ENCODE assay signal across 8 mouse cellular contexts in the genomic region with DNA sequence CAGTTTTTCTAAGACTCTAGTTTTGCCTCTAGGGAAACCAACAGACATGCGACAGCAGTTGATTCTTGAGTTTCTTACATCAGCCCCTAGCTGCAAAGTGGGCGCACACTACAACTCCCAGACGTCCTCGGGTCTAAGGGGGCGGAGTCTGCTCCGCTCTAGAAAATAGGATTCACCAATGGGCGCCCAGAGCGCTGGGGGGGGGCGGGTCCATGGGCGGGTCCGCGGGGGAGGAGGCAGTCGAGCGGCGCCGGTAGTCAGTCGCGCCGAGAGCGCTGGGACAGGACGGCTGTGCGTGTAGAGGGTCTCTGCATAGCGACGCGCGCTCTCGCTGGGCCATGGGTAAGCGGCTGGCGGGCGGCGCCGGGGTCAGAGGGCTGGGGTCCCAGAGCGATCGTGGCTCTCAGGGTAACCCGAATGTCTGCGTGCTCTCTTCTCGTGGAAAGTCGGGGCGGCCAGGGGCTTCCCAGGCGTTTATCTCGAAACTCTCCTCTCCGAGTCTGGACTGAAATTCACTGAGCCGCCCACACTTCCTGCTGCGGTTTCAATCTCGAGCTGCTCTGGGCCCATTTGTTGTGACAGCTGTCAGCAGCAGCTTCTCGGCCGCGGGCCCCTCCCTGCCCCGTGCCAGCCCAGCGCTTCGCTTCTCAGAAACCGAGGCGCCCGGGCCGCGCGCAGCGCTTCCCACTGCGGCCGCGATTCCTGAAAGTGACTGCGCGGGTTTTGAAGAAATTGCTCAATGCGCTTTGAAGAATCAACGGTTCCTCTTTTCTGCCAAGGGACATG. TPM values are rescaled to one million over a fixed set of nuclear protein-coding genes. Genes with fewer than 3 reads are reported as not detected.
A peak's percentile ranks its signal among the peaks of the same experiment; 100 is the strongest.
DNase-seq lines count a peak whose midpoint lies in the region; ATAC-seq and TF ChIP-seq lines count a peak whose summit lies in the region.

Gene Arid5a (plus strand): TSS at position 239 of the 786 bp plus-strand sequence.

- WGBS in forebrain, embryonic 15.5 days, result under 1% methylated on average over 58 of the region's 65 CpGs
- under 1% methylated on average over 65 of the region's 65 CpGs for WGBS in lung, embryonic 14.5 days
- WGBS in olfactory bulb, adult 2 months, result under 1% methylated on average over 65 of the region's 65 CpGs
- under 1% methylated on average over 65 of the region's 65 CpGs for WGBS in thymus, adult 2 months

- TF ChIP-seq POLR2A in olfactory bulb, adult 2 months (IDR thresholded peaks at IDR 0.05; ENCODE audit: insufficient read depth, low read depth, low read length), result peak; percentile 100
- TF ChIP-seq POLR2A in thymus, adult 2 months (IDR thresholded peaks at IDR 0.05; ENCODE audit: control insufficient read depth, extremely low read depth, insufficient read depth, low read length, poor library complexity), result peak; percentile 100

- peak within 1 kb of the TSS; percentile 74 for H3K4me3 ChIP-seq in forebrain, embryonic 15.5 days
- peak within 1 kb of the TSS; percentile 78 for H3K4me3 ChIP-seq in layer of hippocampus, adult 2 months
- H3K4me3 ChIP-seq in lung, embryonic 14.5 days (ENCODE audit: low read depth, low read length), result peak within 1 kb of the TSS; percentile 58
- peak within 1 kb of the TSS; percentile 87 for H3K4me3 ChIP-seq in olfactory bulb, adult 2 months (ENCODE audit: insufficient read depth, low read depth, low read length)
- peak within 1 kb of the TSS; percentile 59 for H3K4me3 ChIP-seq in thymus, adult 2 months (ENCODE audit: control insufficient read depth, insufficient read depth, low read length)

- H3K4me1 ChIP-seq in forebrain, embryonic 15.5 days, result peaks cover 26% of the 10 kb centered on the region
- H3K4me1 ChIP-seq in lung, embryonic 14.5 days (ENCODE audit: insufficient read depth), result 0 out of 2 replicates have a peak, but pooled peaks cover 9% of the 10 kb centered on the region
- H3K4me1 ChIP-seq in olfactory bulb, adult 2 months (ENCODE audit: control insufficient read depth, insufficient read depth, low read length), result peaks cover 29% of the 10 kb centered on the region
- H3K4me1 ChIP-seq in thymus, adult 2 months (replicated peaks; ENCODE audit: control insufficient read depth, insufficient read depth, low read length), result peaks cover 28% of the 10 kb centered on the region

- H3K27me3 ChIP-seq in forebrain, embryonic 15.5 days, result peaks cover 4% of the 10 kb centered on the region; the same call in 1 of the 2 replicates
- H3K27me3 ChIP-seq in lung, embryonic 14.5 days (ENCODE audit: insufficient read depth, low read length), result peaks cover 3% of the 10 kb centered on the region; the same call in 1 of the 2 replicates
- H3K27me3 ChIP-seq in thymus, adult 2 months (ENCODE audit: control insufficient read depth, insufficient read depth, low read length), result no peaks in the 10 kb centered on the region

- TF ChIP-seq CTCF in layer of hippocampus, adult 2 months (conservative IDR thresholded peaks at IDR 0.05), result peak; percentile 54
- peak; percentile 10; the same call in 1 of the 2 replicates for TF ChIP-seq CTCF in lung, embryonic 14.5 days (IDR thresholded peaks at IDR 0.05; ENCODE audit: low read depth)
- TF ChIP-seq CTCF in olfactory bulb, adult 2 months (IDR thresholded peaks at IDR 0.05; ENCODE audit: insufficient read depth, low read depth, low read length), result no peak
- no peak; the same call in 1 of the 2 replicates for TF ChIP-seq CTCF in thymus, adult 2 months (IDR thresholded peaks at IDR 0.05; ENCODE audit: borderline replicate concordance, control insufficient read depth, extremely low read depth, insufficient read depth, low read length, poor library complexity)

- H3K36me3 ChIP-seq in forebrain, embryonic 15.5 days, result no peaks in the 10 kb centered on the region
- H3K36me3 ChIP-seq in lung, embryonic 14.5 days (ENCODE audit: insufficient read depth), result no peaks in the 10 kb centered on the region
- H3K36me3 ChIP-seq in thymus, adult 2 months (ENCODE audit: control insufficient read depth, insufficient read depth, low read length), result no peaks in the 10 kb centered on the region

- ATAC-seq in forebrain, embryonic 15.5 days (replicated peaks), result peak; percentile 93
- peak; percentile 90 for ATAC-seq in lung, embryonic 14.5 days (ENCODE audit: insufficient read depth)

- H3K9ac ChIP-seq in forebrain, embryonic 15.5 days (replicated peaks), result peak within 1 kb of the TSS; percentile 62
- H3K9ac ChIP-seq in lung, embryonic 14.5 days, result peak within 1 kb of the TSS; percentile 58

- H3K4me2 ChIP-seq in forebrain, embryonic 15.5 days (replicated peaks), result peak within 1 kb of the TSS; percentile 99
- H3K4me2 ChIP-seq in lung, embryonic 14.5 days, result peak within 1 kb of the TSS; percentile 93

- H3K9me3 ChIP-seq in forebrain, embryonic 15.5 days, result no peaks in the 10 kb centered on the region
- H3K9me3 ChIP-seq in lung, embryonic 14.5 days (ENCODE audit: low read depth, low read length), result no peaks in the 10 kb centered on the region

- DNase-seq in ES-CJ7 (ENCODE audit: low read depth, low spot score), result peak; percentile 97
- peak; percentile 82 for DNase-seq in cerebellum, adult 11 months
- DNase-seq in heart, postnatal 36 days, result peak; percentile 89
- peak; percentile 84 to 86 for DNase-seq in layer of hippocampus, adult 2 months (ENCODE audit: low spot score in 2 of 2)
- DNase-seq in lung, embryonic 14.5 days, result peak; percentile 95
- peak; percentile 92 for DNase-seq in thymus, adult 2 months

- intact Hi-C loops in heart, postnatal 36 days (cut with DNase I), result loop anchor here (2.0 to 5.0 kb wide), 2 partner anchors 59 to 165 kb away; partner anchors contain the start of gene Cnnm4

- H3K27ac ChIP-seq in forebrain, embryonic 15.5 days (replicated peaks), result peak within 1 kb of the TSS; percentile 64
- peak within 1 kb of the TSS; percentile 92 for H3K27ac ChIP-seq in layer of hippocampus, adult 2 months
- H3K27ac ChIP-seq in lung, embryonic 14.5 days (ENCODE audit: low read depth), result peak within 1 kb of the TSS; percentile 60
- peak within 1 kb of the TSS; percentile 61; the same call in 1 of the 2 replicates for H3K27ac ChIP-seq in olfactory bulb, adult 2 months (ENCODE audit: insufficient read depth, low read depth, low read length)
- H3K27ac ChIP-seq in thymus, adult 2 months (ENCODE audit: control insufficient read depth, insufficient read depth, low read length), result peak within 1 kb of the TSS; percentile 68

RNA-seq across cellular contexts. Expression of gene Arid5a, which starts in this region (rescaled TPM):
- polyA plus RNA-seq in forebrain, embryonic 15.5 days (2015; fragmentation: Nextera tagmentation; extraction: Ambion mirVana), result 3.2 and 3.6 TPM in 2 replicates
- total RNA-seq in heart, postnatal 36 days (2021), result 10 to 100 TPM; 10.4 to 15.1 TPM
- 10 to 100 TPM; 15.1 to 15.4 TPM for total RNA-seq in layer of hippocampus, adult 2 months (2021)
- 5.4 and 6.6 TPM in 2 replicates for polyA plus RNA-seq in lung, embryonic 14.5 days (2014; fragmentation: Nextera tagmentation; extraction: Ambion mirVana)
- polyA plus RNA-seq in olfactory bulb, adult 2 months (2012; ENCODE audit: insufficient read depth, insufficient read length, low replicate concordance, missing spikeins), result not detected in 2 replicates
- 51.7 and 57.2 TPM in 2 replicates for polyA plus RNA-seq in thymus, adult 2 months (2012; rRNA removed)

Comparison
In these comparisons a context has a peak if more than half of its experiments do, and no peak if none do; other contexts are left out.
1. Peak in every context shown above with its lines: DNase-seq, ATAC-seq, H3K4me3 ChIP-seq and H3K27ac ChIP-seq.
2. CTCF ChIP-seq: peak in layer of hippocampus, adult 2 months (single experiment) and lung, embryonic 14.5 days (single experiment); none in olfactory bulb, adult 2 months (single experiment) and thymus, adult 2 months (single experiment).